Mouse (Mus musculus): ENCODE data around the gene Ccdc172.

Ccdc172 gene

GRCm38 (mm10) chr19:58511818-58512217, at the start of gene Ccdc172:
Gene Ccdc172 (plus strand): TSS chr19:58511993.
- DNase-seq: no peak

- DNase-seq: no peak
Observed at GRCm38 (mm10) chr19:58463755-58464154, 48.0 kb upstream of the Ccdc172 start.

- no peak for DNase-seq
Observed at GRCm38 (mm10) chr19:58468331-58468730, 43.5 kb upstream of the Ccdc172 start.

- peak; percentile 84 for DNase-seq
Observed at GRCm38 (mm10) chr19:58469421-58469820, 42.4 kb upstream of the Ccdc172 start.

- no peak for DNase-seq
Observed at GRCm38 (mm10) chr19:58474251-58474650, 37.5 kb upstream of the Ccdc172 start.

- DNase-seq: no peak
Observed at GRCm38 (mm10) chr19:58482373-58482977, 29.3 kb upstream of the Ccdc172 start.

GRCm38 (mm10) chr19:58486686-58487085, 25.1 kb upstream of the Ccdc172 start:
- no peak for DNase-seq

GRCm38 (mm10) chr19:58497106-58497505, 14.7 kb upstream of the Ccdc172 start:
- DNase-seq: no peak

- no peak for DNase-seq
Observed at GRCm38 (mm10) chr19:58499420-58499966, 12.3 kb upstream of the Ccdc172 start.

GRCm38 (mm10) chr19:58500049-58500448, 11.7 kb upstream of the Ccdc172 start:
- DNase-seq: no peak

- no peak for DNase-seq
Observed at GRCm38 (mm10) chr19:58521696-58522095, 9.9 kb downstream of the Ccdc172 start.

- no peak for DNase-seq
Observed at GRCm38 (mm10) chr19:58523736-58524394, 12.1 kb downstream of the Ccdc172 start.

- DNase-seq: no peak
Observed at GRCm38 (mm10) chr19:58525457-58526239, 13.9 kb downstream of the Ccdc172 start.

- no peak for DNase-seq
Observed at GRCm38 (mm10) chr19:58533077-58533476, 21.3 kb downstream of the Ccdc172 start.

- DNase-seq: no peak
Observed at GRCm38 (mm10) chr19:58536691-58537090, 24.9 kb downstream of the Ccdc172 start.

GRCm38 (mm10) chr19:58540396-58540795, 28.6 kb downstream of the Ccdc172 start:
- no peak for DNase-seq

- DNase-seq: no peak
Observed at GRCm38 (mm10) chr19:58548367-58548766, 36.6 kb downstream of the Ccdc172 start.

GRCm38 (mm10) chr19:58550489-58550888, 38.7 kb downstream of the Ccdc172 start:
- no peak for DNase-seq

- DNase-seq: no peak
Observed at GRCm38 (mm10) chr19:58550916-58551315, 39.1 kb downstream of the Ccdc172 start.

GRCm38 (mm10) chr19:58554974-58555373, 43.2 kb downstream of the Ccdc172 start:
- DNase-seq: no peak

GRCm38 (mm10) chr19:58558352-58558751, 46.6 kb downstream of the Ccdc172 start:
- DNase-seq: peak; percentile 11

- DNase-seq: no peak
Observed at GRCm38 (mm10) chr19:58562301-58562815, 50.6 kb downstream of the Ccdc172 start.

GRCm38 (mm10) chr19:58571566-58571965, 59.8 kb downstream of the Ccdc172 start:
- no peak for DNase-seq

Measured in kidney, adult 18-20 months (tissue).